Mouse (Mus musculus) urinary bladder, adult 2 months (tissue): Measurements from ENCODE around the gene Dynlt1a. TPM values are rescaled to one million over a fixed set of nuclear protein-coding genes. Genes with fewer than 3 reads are reported as not detected.
"Not testable (repeated sequence)": the region's sequence is repeated elsewhere in the genome, so short reads cannot be mapped to it uniquely, and the experiment has no call there.

ENCODE experiments used
- DNase-seq: peaks from one replicate; pipeline ENCODE4 v3.0.0; 2022; ENCODE audit warnings: low spot score
- polyA plus RNA-seq: library from polyadenylated mRNA; depleted of rRNA; stranded (reverse); fragments of >200 nt; gene quantifications from 2 replicates; pipeline ENCODE4 v1.2.3, GENCODE M21; 2012; rRNA removed

Gene Dynlt1a
- 3.8 TPM in 2 replicates for polyA plus RNA-seq

DNA sequence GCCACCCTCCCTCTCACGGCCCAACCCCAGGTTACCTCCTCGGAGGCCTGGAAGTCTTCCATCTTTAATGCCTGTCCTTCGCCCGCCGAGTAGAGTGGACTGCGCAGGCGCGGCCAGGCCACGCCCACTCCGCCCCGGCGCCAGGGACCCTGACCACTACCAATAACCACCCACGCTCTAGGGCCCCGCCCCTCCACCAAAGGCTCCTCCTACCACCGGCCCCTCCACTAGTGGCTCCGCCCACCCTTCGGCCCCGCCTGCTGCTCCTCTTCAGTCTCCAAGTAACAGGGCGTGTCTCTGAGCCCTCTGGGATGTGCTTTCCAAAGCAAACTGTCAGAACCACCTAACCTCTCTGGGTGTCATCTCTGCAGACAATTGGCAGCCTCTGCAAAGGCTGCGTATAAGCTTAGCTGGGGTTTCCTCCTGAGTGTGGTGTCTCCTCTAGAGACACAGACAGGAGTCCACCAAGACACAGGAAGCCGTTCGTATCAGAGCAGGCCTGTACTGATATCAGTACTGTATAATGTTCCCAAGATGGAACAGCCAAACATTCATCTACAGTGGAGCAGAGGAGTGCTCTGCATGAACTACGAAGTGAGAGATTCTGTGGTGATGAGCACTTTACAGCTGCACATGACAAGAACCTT, at the start of gene Dynlt1a:
TSS of gene Dynlt1a (minus strand) at position 162 of the 647 bp plus-strand sequence.
- DNase-seq: peak; percentile 96

DNA sequence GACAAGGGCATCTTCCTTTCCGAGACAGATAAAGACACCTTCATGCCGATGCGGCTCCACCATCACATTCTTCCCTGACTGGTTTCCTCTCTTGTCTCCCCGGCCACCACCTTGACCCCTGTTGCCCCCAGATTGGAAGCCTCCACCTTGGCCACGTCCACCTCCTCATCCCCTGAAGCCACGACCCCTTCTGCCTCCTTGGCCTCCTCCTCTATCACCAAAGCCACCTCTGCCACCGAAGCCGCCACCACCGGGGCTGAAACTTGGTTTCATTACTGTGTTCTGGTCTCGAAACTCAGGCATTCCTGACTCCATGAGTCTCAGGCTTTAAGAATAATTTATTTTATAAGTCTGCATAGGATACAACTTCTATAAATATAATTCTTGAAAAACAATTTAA, 38.0 kb upstream of the Dynlt1a start:
- not testable (repeated sequence) for DNase-seq

DNA sequence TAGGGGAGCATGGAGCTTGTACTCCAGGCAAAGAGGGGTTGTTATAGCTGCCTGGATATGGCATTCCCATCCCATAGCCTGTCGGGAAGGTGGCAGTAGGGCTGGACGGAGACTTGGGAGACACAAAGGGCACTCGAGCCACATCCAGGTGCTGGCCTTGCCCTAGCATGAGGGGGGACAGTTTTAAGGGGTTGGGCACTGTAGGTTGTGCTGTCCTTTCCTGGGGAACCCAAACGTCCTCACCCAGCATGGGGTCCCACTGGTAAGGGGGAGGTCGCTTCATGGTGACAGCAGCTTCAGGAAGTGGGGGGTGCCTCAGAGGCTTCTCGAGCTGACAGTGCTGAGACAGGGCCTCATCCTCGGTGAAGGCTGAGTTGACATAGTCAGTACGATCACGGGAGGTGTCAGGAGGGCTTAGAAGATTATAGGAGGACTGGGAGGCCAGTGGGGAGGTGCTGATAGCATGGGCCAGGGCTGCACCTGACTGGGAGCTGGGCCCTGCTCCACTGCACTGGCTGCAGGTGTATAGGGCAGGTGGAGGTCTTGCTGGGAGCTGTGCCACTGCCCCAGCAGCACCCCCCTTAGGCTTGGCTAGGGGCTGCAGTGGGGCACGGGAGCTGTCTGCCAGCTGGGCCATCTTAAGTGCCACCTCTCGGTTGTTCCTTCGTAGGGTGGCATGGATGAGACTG, 25.4 kb upstream of the Dynlt1a start:
- not testable (repeated sequence) for DNase-seq

GRCm38 (mm10) chr17:6328997-6329396, 11.7 kb upstream of the Dynlt1a start:
- not testable (repeated sequence) for DNase-seq

DNA sequence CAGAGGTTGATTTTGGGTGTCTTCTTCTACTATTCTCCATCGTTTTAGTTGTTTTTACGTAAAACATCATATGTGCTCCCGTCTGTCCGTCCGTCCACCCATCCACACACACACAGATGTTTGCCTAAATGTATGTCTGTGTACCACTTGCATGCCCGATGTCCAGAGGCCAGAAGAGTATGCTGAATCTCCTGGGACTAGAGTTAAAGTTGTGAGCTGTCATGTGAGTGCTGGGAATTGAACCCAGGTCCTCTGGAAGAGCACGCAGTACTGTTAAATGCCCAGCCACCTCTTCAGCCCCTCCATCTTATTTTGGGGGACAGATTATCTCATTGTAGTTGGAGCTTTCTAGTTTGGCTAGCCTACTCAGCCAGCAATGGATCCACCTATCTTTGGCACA, 10.3 kb upstream of the Dynlt1a start:
- not testable (repeated sequence) for DNase-seq

DNA sequence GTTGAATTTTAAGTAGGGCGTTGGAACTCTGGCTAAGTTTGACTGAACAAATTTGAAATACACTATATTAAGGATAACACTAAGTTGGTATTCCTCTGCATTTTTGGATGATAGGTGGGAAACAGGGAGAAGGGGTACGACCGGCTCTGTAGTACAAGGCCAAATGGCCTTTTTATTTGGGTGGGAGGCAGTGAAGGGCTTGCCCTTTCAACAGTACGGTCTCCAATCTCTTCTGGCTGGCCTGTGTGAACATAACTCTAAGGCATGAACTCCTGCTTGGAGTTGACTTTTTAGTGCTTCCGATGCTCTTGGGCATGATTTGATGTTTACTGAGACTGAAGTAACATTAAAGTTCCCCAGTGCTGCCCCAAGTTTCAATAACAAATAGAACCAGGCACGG, 8.2 kb upstream of the Dynlt1a start:
- not testable (repeated sequence) for DNase-seq

GRCm38 (mm10) chr17:6325021-6325420, 7.7 kb upstream of the Dynlt1a start:
- DNase-seq: not testable (repeated sequence)

GRCm38 (mm10) chr17:6321778-6322101, 4.4 kb upstream of the Dynlt1a start:
- not testable (repeated sequence) for DNase-seq

DNA sequence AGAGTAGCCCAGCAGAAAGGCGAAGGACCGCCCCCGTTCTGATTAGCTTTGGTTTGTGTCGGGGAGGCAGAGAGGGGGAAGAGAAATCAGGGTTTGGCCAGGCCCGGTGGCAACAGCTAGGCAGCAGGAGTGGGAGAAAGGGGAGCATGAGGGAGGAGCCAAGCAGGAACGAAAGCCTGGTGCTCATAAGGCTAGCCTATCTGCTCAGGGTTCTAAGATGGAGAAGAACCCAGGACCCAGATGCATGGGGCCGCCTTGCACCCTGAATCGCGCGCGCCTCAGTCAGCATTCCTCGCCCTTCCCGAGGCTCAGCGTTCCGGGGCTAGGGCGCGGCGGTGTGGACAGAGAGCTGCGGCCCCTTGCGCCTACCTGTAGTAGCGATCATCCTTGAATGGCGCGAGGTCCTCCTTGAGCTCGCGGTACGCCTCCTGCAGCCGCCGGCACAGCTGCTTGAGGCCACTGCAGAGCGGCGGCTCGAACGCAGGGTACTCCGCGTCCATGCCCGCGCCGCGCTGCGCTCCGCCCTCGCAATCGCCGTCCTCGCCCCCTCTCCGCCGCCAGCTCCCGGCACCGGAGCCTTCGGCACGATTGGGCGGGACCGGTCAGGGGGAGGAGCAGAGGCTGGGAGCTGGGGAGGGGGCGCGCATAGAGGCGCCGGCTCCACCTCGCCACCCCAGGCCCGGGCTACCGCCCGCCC, 3.9 kb upstream of the Dynlt1a start:
- not testable (repeated sequence) for DNase-seq

GRCm38 (mm10) chr17:6316379-6317126, 747 bp downstream of the Dynlt1a start:
- not testable (repeated sequence) for DNase-seq

DNA sequence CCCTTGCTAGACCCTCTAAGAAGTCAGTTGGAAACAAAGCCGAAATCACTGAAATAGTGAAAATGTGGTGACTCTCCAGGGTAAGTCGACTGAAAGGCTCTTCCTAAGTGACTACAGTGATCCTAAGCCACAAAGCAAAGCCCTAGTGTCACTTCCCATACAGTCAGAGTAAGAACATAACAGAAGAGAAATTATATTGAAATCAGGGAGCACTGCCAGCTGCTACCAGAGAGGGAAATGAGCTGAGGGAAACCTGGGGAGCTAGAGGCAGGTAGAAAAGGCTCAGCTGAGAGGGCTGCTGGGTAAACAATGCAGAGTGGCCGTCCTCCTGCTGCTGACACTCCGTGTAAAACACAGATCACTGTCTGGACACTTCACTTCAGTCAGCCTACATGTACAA, 1.6 kb downstream of the Dynlt1a start:
- not testable (repeated sequence) for DNase-seq

- DNase-seq: not testable (repeated sequence)
These were observed 2.8 kb downstream of the Dynlt1a start for GRCm38 (mm10) chr17:6314493-6314892.

GRCm38 (mm10) chr17:6312755-6313154, 4.5 kb downstream of the Dynlt1a start:
- DNase-seq: not testable (repeated sequence)

DNA sequence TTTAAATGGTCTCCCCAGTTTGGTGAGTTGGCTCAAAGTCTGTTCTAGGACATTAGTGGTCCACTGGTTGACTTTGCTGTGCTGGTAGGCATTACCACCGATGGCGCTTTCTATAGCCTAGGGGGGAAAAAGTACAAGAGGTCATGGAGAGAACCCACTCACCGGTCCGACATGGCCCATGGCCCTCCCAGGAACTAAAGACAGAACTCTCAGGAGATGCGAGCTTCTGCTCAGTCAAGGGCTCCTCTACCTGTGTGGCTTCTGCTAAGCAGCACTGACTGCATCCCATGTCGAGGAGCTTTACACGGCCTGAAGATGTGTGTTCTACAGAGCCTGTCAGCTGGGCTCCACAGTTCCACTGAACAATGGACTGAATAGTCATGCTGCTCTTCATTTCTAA, 5.6 kb downstream of the Dynlt1a start:
- DNase-seq: not testable (repeated sequence)

- not testable (repeated sequence) for DNase-seq
These were observed 10.8 kb downstream of the Dynlt1a start for GRCm38 (mm10) chr17:6306503-6306902.

- not testable (repeated sequence) for DNase-seq
These were observed 11.5 kb downstream of the Dynlt1a start for GRCm38 (mm10) chr17:6305656-6306270.

GRCm38 (mm10) chr17:6304891-6305290, 12.4 kb downstream of the Dynlt1a start:
- not testable (repeated sequence) for DNase-seq

DNA sequence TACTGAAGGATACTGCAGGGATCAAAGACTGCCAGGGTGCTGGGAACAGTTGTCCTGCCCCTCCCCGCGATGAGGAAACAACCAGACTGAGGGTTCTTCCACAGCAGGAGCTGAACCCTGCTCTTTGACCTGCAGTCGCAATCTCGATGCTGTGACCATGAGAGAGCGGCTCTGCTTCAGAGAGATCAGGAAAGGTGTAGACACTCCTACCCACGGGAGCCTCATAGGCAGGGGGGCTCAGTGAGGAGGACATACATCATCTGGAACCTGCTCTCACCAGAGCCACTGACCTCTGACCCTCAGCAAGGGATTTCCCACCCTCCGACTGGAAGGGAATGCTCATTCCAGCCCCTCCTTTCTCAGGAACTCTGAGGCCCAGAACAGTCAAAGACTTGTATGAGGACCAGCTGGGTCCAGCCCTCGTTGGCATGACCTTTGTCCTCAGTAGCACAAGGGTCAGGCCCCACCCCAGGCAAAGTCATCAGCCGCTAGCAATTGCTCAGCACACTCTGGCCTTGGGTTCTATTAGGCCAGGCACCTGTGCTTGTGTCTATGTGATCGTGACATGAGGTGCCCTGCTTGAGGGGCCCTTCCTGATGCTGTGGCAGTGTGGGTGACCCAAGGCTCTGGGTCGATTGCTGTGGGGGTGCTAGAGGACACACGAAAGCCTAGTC, 17.0 kb downstream of the Dynlt1a start:
- DNase-seq: not testable (repeated sequence)

- DNase-seq: not testable (repeated sequence)
These were observed 20.1 kb downstream of the Dynlt1a start for GRCm38 (mm10) chr17:6297060-6297795.

GRCm38 (mm10) chr17:6293882-6294281, 23.4 kb downstream of the Dynlt1a start:
- not testable (repeated sequence) for DNase-seq
